Mouse (Mus musculus) cerebellum, adult 9-10 months (tissue): ENCODE measurements around the gene Bnip2.
"Not testable (repeated sequence)": the region's sequence is repeated elsewhere in the genome, so short reads cannot be mapped to it uniquely, and the experiment has no call there.

Experiments used
- DNase-seq: peaks from one replicate; pipeline ENCODE4 v3.0.0; 2022

Gene Bnip2

GRCm38 (mm10) chr9:70011537-70012407 lies 22.5 kb downstream of the Bnip2 start:
- no peak for DNase-seq

- peak; percentile 87 for DNase-seq
Observed at GRCm38 (mm10) chr9:70012408-70012901, 23.2 kb downstream of the Bnip2 start, which contains the start of gene Gtf2a2. Gtf2a2 (plus strand) TSS chr9:70012550.

GRCm38 (mm10) chr9:70015632-70016031 lies 26.4 kb downstream of the Bnip2 start:
- no peak for DNase-seq

GRCm38 (mm10) chr9:70018879-70019278 lies 29.6 kb downstream of the Bnip2 start:
- DNase-seq = peak; percentile 51

GRCm38 (mm10) chr9:70021610-70022009 lies 32.3 kb downstream of the Bnip2 start:
- no peak for DNase-seq

- no peak for DNase-seq
Observed at GRCm38 (mm10) chr9:70022083-70022482, 32.8 kb downstream of the Bnip2 start.

GRCm38 (mm10) chr9:70023615-70024014 lies 34.3 kb downstream of the Bnip2 start:
- not testable (repeated sequence) for DNase-seq

GRCm38 (mm10) chr9:70024648-70025047 lies 35.4 kb downstream of the Bnip2 start:
- no peak for DNase-seq

GRCm38 (mm10) chr9:70025365-70026012 lies 36.2 kb downstream of the Bnip2 start:
- DNase-seq = no peak

GRCm38 (mm10) chr9:70032167-70032566 lies 42.9 kb downstream of the Bnip2 start:
- no peak for DNase-seq

GRCm38 (mm10) chr9:70033056-70033455 lies 43.8 kb downstream of the Bnip2 start:
- DNase-seq = no peak

- no peak for DNase-seq
Observed at GRCm38 (mm10) chr9:70034702-70035101, 45.4 kb downstream of the Bnip2 start.

- no peak for DNase-seq
Observed at GRCm38 (mm10) chr9:70036646-70037045, 47.4 kb downstream of the Bnip2 start.

- DNase-seq = no peak
Observed at GRCm38 (mm10) chr9:70037988-70038387, 48.7 kb downstream of the Bnip2 start, which contains the start of gene Gcnt3. Gcnt3 (minus strand) TSS chr9:70038088.

- DNase-seq = no peak
Observed at GRCm38 (mm10) chr9:70039597-70040385, 50.5 kb downstream of the Bnip2 start.

GRCm38 (mm10) chr9:70040570-70040969 lies 51.3 kb downstream of the Bnip2 start:
- DNase-seq = no peak

- no peak for DNase-seq
Observed at GRCm38 (mm10) chr9:70042137-70042536, 52.9 kb downstream of the Bnip2 start.

- DNase-seq = no peak
Observed at GRCm38 (mm10) chr9:70042935-70043334, 53.7 kb downstream of the Bnip2 start.

GRCm38 (mm10) chr9:70044865-70045264 lies 55.6 kb downstream of the Bnip2 start:
- DNase-seq = no peak

GRCm38 (mm10) chr9:70046255-70046654 lies 57.0 kb downstream of the Bnip2 start:
- no peak for DNase-seq

- no peak for DNase-seq
Observed at GRCm38 (mm10) chr9:70047839-70048238, 58.6 kb downstream of the Bnip2 start.

- DNase-seq = no peak
Observed at GRCm38 (mm10) chr9:70048280-70048679, 59.0 kb downstream of the Bnip2 start.
